Mouse (Mus musculus) erythroblast, embryonic 14.5 days (primary cell): Measurements from ENCODE around the gene Nedd1. TPM values are rescaled to one million over a fixed set of nuclear protein-coding genes. Genes with fewer than 3 reads are reported as not detected.
A peak's percentile ranks its signal among the peaks of the same experiment; 100 is the strongest.

ENCODE experiments used
- H3K27me3 ChIP-seq: 2 replicates; pipeline ENCODE4 v1.6.1; 2012; ENCODE audit warnings: inconsistent platforms; ENCODE audit not compliant: control insufficient read depth
- H3K36me3 ChIP-seq: 2 replicates; pipeline ENCODE4 v1.6.1; 2012; ENCODE audit warnings: mild to moderate bottlenecking, inconsistent platforms; ENCODE audit not compliant: control insufficient read depth
- H3K4me1 ChIP-seq: 2 replicates; pipeline ENCODE4 v1.6.1; 2012; ENCODE audit warnings: inconsistent platforms; ENCODE audit not compliant: control insufficient read depth
- H3K4me3 ChIP-seq: replicated peaks from 2 replicates; pipeline ENCODE3; 2012; ENCODE audit warnings: moderate library complexity, mild to moderate bottlenecking, inconsistent platforms
- H3K9me3 ChIP-seq: 2 replicates; pipeline ENCODE4 v1.6.1; 2012; ENCODE audit warnings: low read length, inconsistent platforms, mixed read lengths; ENCODE audit not compliant: control insufficient read depth
- GATA1 ChIP-seq: IDR thresholded peaks from 2 replicates; pipeline ENCODE4 v1.6.1; 2012; ENCODE audit warnings: low read length, inconsistent platforms, mixed read lengths
- TAL1 ChIP-seq: IDR thresholded peaks from 3 replicates; pipeline ENCODE4 v1.6.1; 2012; ENCODE audit warnings: low read length, inconsistent platforms, mixed read lengths
- polyA plus RNA-seq: library from polyadenylated mRNA; stranded (reverse); fragments of >175 nt; gene quantifications from 2 replicates; pipeline ENCODE4 v1.2.3, GENCODE M21; 2012

Nedd1 gene
- 0.26 and 0.62 TPM in 2 replicates for polyA plus RNA-seq

DNA sequence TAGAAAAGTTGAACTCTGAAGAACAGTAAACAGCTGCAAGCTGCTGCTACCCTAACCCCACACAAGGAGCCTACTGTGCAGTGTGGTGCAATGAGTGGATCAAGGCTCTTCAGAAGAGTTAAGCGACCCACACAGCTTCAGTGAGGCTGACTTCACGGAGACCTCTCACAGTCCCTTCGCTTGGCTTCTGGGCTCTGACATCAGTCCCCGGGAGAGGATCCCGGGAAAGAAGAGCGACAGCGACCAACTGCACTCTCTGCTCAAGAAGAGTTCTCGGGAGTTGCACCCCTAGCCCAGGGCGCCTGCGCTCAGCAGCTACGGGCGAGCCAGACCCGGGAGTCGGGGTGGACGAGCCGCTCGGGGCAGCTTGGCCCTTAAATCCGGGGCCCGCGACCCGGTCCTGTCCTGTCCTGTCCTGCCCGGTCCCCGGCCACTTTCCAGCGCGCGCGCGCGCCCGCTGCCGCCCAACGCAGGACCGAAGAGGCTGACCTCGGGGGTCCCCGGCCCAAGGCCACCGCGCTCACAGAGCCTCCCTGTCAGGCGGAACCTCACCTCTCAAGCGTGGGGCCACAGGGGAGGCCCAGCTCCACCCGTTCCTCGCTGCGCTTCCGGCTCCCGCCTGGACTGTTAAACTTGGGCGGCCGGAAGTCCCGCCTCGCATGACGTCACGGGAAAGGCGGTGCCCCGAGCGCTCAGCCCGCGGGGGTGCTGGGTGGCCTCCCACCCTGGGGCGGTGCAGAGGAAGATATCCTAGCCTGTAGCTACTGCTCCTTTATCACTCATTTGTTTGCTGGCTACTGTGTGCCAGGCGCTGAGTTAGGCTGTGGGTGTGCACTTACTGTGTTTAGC lies at the start of gene Nedd1:
Gene Nedd1 (minus strand): TSS at position 650 of the 849 bp plus-strand sequence.
- Histone ChIP-seq H3K9me3 (peaks cover 4% of the 10 kb centered on the region; the same call in 1 of the 2 replicates), H3K36me3 (peaks cover 32% of the 10 kb centered on the region), H3K27me3 (no peaks in the 10 kb centered on the region), H3K4me3 (peak within 1 kb of the TSS; percentile 72), H3K4me1 (peaks cover 28% of the 10 kb centered on the region)
- 0 out of 2 replicates have a peak, but pooled peaks have one; percentile 7 for TF ChIP-seq GATA1
- no peak for TF ChIP-seq TAL1

DNA sequence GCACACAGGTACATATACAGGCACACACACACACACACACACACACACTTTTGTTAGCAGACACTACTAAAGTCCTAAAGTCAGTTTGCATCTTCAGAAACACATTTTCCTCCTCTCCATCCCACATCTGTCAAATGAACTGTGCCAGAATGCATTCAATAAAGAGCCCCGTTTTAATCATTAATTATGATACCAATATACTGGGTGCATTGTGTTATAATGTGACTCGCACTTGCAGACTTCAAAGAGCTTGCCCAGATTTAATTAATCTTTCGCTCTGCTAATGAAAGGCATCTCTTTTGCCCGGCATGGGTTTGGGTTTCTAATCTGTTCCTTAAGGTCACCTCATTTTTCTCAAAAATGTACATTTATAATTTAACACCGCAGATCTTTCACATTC lies 32.1 kb upstream of the Nedd1 start:
- H3K4me1 ChIP-seq: no peaks in the 10 kb centered on the region
- no peaks in the 10 kb centered on the region for H3K27me3 ChIP-seq
- H3K36me3 ChIP-seq: no peaks in the 10 kb centered on the region
- no peaks in the 10 kb centered on the region; the same call in 1 of the 2 replicates for H3K9me3 ChIP-seq
- TF ChIP-seq TAL1 (no peak), GATA1 (no peak)
- H3K4me3 ChIP-seq: no peak overlapping the region

DNA sequence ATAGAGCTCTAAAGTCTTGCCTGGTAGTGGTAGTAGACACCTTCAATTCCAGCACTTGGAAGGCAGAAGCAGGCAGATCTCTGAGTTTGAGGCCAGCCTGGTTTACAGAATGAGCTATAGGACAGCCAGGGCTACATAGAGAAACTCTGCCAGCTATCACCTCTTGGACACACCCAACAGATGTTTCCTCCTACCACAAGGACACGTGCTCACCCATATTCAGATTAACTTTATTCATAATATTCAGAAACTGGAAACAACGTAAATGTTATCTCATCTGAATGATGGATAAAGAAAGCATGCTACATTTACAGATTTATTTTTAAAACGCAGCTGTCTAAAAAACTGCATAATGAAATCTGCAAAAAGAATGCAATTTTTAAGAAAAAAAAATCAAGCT lies 8.1 kb upstream of the Nedd1 start:
- no peaks in the 10 kb centered on the region for H3K4me1 ChIP-seq
- TF ChIP-seq TAL1 (no peak), GATA1 (no peak)
- no peaks in the 10 kb centered on the region for H3K36me3 ChIP-seq
- no peaks in the 10 kb centered on the region; the same call in 1 of the 2 replicates for H3K9me3 ChIP-seq
- H3K27me3 ChIP-seq: no peaks in the 10 kb centered on the region
- H3K4me3 ChIP-seq: no peak overlapping the region

DNA sequence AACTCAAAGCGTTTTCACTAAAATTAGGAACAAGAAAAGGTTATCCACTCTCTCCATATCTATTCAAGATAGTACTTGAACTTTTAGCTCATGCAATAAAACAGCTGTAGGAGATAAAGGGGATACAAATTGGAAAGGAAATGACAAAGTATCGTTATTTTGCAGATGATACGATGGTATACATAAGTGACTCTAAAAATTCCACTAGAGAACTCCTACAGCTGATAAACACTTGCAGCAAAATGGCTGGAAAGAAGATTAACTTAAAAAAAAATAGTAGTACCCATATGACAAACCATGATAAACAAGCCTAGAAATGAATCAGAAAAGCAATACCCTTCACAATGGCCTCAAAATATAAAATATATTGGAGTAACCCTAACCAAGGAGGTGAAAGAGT lies 6.5 kb upstream of the Nedd1 start:
- TF ChIP-seq TAL1 (no peak), GATA1 (no peak)
- no peaks in the 10 kb centered on the region; the same call in 1 of the 2 replicates for H3K4me1 ChIP-seq
- H3K36me3 ChIP-seq: no peaks in the 10 kb centered on the region
- H3K4me3 ChIP-seq: no peak overlapping the region
- peaks cover 4% of the 10 kb centered on the region; the same call in 1 of the 2 replicates for H3K9me3 ChIP-seq
- no peaks in the 10 kb centered on the region for H3K27me3 ChIP-seq

DNA sequence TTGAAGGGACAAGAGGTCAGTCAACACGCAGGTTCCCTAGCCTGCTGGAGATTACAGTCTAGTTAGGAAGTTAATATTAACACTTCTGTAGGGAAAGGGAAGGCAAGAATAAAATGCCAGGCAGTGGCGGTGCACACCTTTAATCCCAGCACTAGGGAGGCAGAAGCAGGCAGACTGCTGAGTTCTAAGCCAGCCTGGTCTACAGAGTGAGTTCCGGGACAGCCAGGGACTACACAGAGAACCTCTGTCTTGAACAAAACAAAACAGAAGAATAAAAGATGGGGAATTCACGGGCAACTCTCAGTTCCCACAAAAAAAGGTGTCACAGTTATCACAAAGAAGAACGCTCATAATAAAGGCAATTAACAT lies 384 bp upstream of the Nedd1 start:
- Histone ChIP-seq H3K36me3 (peaks cover 26% of the 10 kb centered on the region), H3K9me3 (peaks cover 4% of the 10 kb centered on the region; the same call in 1 of the 2 replicates), H3K4me3 (peak overlapping the region; percentile 72), H3K27me3 (no peaks in the 10 kb centered on the region), H3K4me1 (peaks cover 28% of the 10 kb centered on the region)
- TF ChIP-seq GATA1 (no peak), TAL1 (no peak)

DNA sequence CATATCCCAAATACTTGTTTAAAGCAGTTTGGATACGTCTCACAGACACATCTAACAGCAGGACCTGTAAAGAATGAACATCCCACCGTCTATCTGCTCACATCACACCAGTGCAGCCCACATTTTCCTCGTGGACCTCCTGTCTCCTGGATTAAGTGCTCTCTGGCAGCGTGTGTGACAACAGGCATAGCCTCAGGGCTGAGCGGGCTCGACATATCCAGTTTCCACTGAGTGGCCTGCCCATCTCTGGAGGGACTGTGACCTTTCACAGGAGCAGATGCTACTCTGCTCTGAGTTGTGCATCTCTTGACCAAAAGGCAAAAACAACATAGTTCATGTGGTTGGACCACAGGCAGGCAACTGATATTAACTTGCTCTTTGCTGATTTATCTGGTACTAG lies 23.2 kb downstream of the Nedd1 start:
- TF ChIP-seq GATA1 (no peak), TAL1 (no peak)
- Histone ChIP-seq H3K4me3 (no peak overlapping the region), H3K27me3 (no peaks in the 10 kb centered on the region), H3K36me3 (peaks cover 72% of the 10 kb centered on the region), H3K4me1 (no peaks in the 10 kb centered on the region), H3K9me3 (no peaks in the 10 kb centered on the region)

DNA sequence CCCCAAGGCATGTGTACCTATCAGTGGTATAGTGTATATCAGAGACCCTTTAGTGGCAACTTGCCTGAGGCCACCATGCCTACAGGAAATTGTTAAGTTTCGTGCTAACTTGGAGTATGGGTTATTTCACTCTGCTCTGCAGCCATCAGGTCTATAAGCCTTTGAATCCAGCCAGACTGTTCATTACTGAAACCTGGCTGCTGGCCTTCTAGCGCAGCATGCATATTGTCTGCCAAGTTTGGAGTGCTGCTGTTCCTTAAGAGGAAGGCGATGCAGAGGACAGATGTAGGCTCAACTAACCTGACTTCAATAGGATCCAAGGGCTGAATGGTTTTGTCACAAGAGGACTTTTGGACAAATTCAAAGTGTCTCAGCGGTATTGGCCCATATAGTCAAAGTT lies 47.2 kb downstream of the Nedd1 start:
- H3K9me3 ChIP-seq: no peaks in the 10 kb centered on the region
- H3K36me3 ChIP-seq: no peaks in the 10 kb centered on the region
- TF ChIP-seq TAL1 (no peak), GATA1 (no peak)
- H3K4me3 ChIP-seq: no peak overlapping the region
- H3K4me1 ChIP-seq: no peaks in the 10 kb centered on the region
- H3K27me3 ChIP-seq: no peaks in the 10 kb centered on the region

DNA sequence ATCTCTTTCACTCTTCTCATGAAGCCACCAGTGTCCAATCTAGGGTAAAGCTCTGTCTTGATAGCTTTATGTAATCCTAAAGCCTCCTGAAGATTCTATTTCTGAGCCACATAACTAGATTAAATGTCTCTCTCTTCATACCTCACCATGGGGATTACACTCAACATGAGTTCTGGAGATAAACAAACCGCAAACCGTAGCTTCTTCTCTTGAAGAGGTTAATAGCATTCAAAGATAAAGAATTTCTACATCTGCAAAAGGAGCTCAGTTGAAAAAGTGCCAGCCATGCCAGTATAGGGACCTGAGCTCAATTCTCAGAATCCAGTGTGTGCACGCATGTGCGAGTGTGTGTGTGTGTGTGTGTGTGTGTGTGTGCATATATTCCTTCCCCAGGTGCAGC lies 50.3 kb downstream of the Nedd1 start:
- no peaks in the 10 kb centered on the region for H3K4me1 ChIP-seq
- H3K9me3 ChIP-seq: peaks cover 2% of the 10 kb centered on the region; the same call in 1 of the 2 replicates
- H3K27me3 ChIP-seq: no peaks in the 10 kb centered on the region
- H3K4me3 ChIP-seq: no peak overlapping the region
- H3K36me3 ChIP-seq: no peaks in the 10 kb centered on the region
- TF ChIP-seq TAL1: no peak
- TF ChIP-seq GATA1: no peak

DNA sequence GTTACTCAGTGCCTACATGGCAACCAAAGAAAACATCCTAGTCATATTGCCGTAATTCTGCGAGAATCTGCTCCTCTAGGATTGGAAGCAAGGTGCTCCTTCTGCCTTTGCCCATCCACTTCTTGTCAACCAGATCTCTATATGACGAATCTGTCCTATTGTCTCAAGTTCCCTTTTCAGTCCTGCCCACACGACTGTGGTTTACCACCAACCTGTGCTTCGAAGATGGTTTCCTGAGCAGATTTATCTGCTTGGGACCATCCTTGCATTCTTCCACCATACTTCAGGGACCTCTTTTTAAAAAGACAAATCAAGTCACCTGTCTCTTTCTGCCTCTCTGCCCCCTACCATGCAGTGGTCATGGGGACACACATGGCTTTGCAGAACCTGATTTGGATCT lies 56.9 kb downstream of the Nedd1 start:
- Histone ChIP-seq H3K4me1 (no peaks in the 10 kb centered on the region), H3K36me3 (no peaks in the 10 kb centered on the region), H3K27me3 (no peaks in the 10 kb centered on the region), H3K4me3 (no peak overlapping the region), H3K9me3 (peaks cover 4% of the 10 kb centered on the region)
- no peak for TF ChIP-seq GATA1
- TF ChIP-seq TAL1: no peak
